Mouse (Mus musculus): ENCODE measurements around the gene Tcte1.

Tcte1 gene

GRCm38 (mm10) chr17:45547461-45548190 is 24.4 kb downstream of the Tcte1 start:
- DNase-seq (ENCODE audit: low read depth, low spot score), result no peak

GRCm38 (mm10) chr17:45548541-45549512 is 25.6 kb downstream of the Tcte1 start:
- no peak for DNase-seq (ENCODE audit: low read depth, low spot score)

GRCm38 (mm10) chr17:45549617-45550181 is 26.5 kb downstream of the Tcte1 start, which contains the start of gene Tmem151b:
Gene Tmem151b (minus strand): TSS chr17:45549677.
- no peak for DNase-seq (ENCODE audit: low read depth, low spot score)

GRCm38 (mm10) chr17:45550253-45550652 is 27.0 kb downstream of the Tcte1 start:
- DNase-seq (ENCODE audit: low read depth, low spot score), result no peak

GRCm38 (mm10) chr17:45551249-45551796 is 28.1 kb downstream of the Tcte1 start:
- DNase-seq (ENCODE audit: low read depth, low spot score), result peak; percentile 25

- DNase-seq (ENCODE audit: low read depth, low spot score), result peak; percentile 85
These were observed 28.7 kb downstream of the Tcte1 start for GRCm38 (mm10) chr17:45551816-45552451.

GRCm38 (mm10) chr17:45553065-45553464 is 29.8 kb downstream of the Tcte1 start:
- no peak for DNase-seq (ENCODE audit: low read depth, low spot score)

GRCm38 (mm10) chr17:45554420-45554819 is 31.2 kb downstream of the Tcte1 start:
- DNase-seq (ENCODE audit: low read depth, low spot score), result no peak

- peak; percentile 93 for DNase-seq (ENCODE audit: low read depth, low spot score)
These were observed 32.3 kb downstream of the Tcte1 start, which contains the start of gene Nfkbie for GRCm38 (mm10) chr17:45555452-45556106. Gene Nfkbie (plus strand): TSS chr17:45555703.

- no peak for DNase-seq (ENCODE audit: low read depth, low spot score)
These were observed 32.9 kb downstream of the Tcte1 start for GRCm38 (mm10) chr17:45556107-45556489.

GRCm38 (mm10) chr17:45556514-45557245 is 33.4 kb downstream of the Tcte1 start:
- no peak for DNase-seq (ENCODE audit: low read depth, low spot score)

- peak; percentile 44 for DNase-seq (ENCODE audit: low read depth, low spot score)
These were observed 34.1 kb downstream of the Tcte1 start for GRCm38 (mm10) chr17:45557246-45557824.

- DNase-seq (ENCODE audit: low read depth, low spot score), result no peak
These were observed 35.0 kb downstream of the Tcte1 start for GRCm38 (mm10) chr17:45557998-45558862.

- no peak for DNase-seq (ENCODE audit: low read depth, low spot score)
These were observed 36.7 kb downstream of the Tcte1 start for GRCm38 (mm10) chr17:45559732-45560525.

- no peak for DNase-seq (ENCODE audit: low read depth, low spot score)
These were observed 40.0 kb downstream of the Tcte1 start for GRCm38 (mm10) chr17:45563216-45563615.

- peak; percentile 96 for DNase-seq (ENCODE audit: low read depth, low spot score)
These were observed 40.7 kb downstream of the Tcte1 start, which contains the start of gene Slc35b2 for GRCm38 (mm10) chr17:45563655-45564530. Gene Slc35b2 (plus strand): TSS chr17:45563874.

Measured in 3T3-L1 (cell line).